Mouse (Mus musculus): ENCODE measurements around the gene Hmg20a. TPM values are rescaled to one million over a fixed set of nuclear protein-coding genes. Genes with fewer than 3 reads are reported as not detected.

Hmg20a gene
- polyA plus RNA-seq (2012; rRNA removed) = 9.3 and 10.8 TPM in 2 replicates

DNA sequence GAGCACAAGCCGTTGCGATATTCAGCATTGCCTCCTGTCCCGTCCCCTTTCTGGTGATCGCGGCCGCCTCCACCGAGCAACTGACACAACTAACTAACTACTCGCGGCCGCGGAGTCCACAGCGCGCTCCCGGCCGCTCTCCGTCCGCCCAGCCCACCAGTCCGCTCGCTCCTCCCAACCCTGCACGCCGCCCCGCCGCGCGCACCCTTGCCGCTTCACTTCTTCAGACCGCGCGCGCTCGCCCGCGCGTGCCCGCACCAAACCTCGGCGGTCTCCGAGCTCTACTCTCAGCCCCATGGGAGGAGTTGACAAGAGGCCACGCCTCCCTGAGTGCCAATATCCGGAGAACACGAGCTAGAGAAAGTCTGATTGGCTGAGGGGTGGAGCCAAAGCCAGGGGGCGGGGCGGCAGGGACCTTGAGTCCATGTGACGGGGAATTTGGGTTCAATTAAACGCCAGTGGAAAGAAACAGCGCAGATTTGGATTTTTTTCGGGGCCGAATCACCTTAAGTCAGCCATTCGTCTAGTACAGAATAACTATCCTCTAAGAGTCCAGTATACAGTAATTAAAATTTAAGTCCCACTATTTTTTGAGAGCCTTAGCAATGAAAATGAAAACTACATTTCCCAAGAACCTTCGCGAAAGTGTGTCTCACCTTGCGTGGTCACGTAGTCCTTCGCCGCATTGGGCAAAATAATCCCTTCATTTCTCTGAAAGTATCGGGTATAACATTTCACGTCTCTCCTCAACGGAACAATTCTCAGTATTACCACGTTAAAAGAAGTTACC is at the start of gene Hmg20a, which contains the start of gene Peak1:
Hmg20a (plus strand) TSS at position 662 of the 790 bp plus-strand sequence.
Peak1 (minus strand) TSS at position 120 of the 790 bp plus-strand sequence.

Other genes with a start within 250 kb of the Hmg20a start
- gene Peak1, start 542 bp upstream of the Hmg20a start, polyA plus RNA-seq (2012; rRNA removed) = 1.8 and 2.2 TPM in 2 replicates